Mouse (Mus musculus) CH12.LX (cell line): ENCODE results near the gene Neurog3. TPM values are rescaled to one million over a fixed set of nuclear protein-coding genes. Genes with fewer than 3 reads are reported as not detected.

Source experiments
- DNase-seq: peaks from one replicate; pipeline ENCODE4 v3.0.0-alpha.2; 2013; ENCODE audit errors: extremely low read depth
- H3K27ac ChIP-seq: 2 replicates; pipeline ENCODE4 v1.5.1; 2012; ENCODE audit warnings: low read depth, mild to moderate bottlenecking, control low read depth, moderate library complexity; ENCODE audit not compliant: insufficient read depth
- H3K27me3 ChIP-seq: replicated peaks from 2 replicates; pipeline ENCODE3; 2012; ENCODE audit warnings: inconsistent platforms
- H3K36me3 ChIP-seq, 2 experiments: replicated peaks in 1 of 2; 2 replicates each; pipeline versions ENCODE3 to v1.6.1; 2012; ENCODE audit warnings: inconsistent platforms in 1 of 2, low read length in 1 of 2, mild to moderate bottlenecking in 1 of 2, mixed read lengths in 1 of 2, moderate library complexity in 1 of 2; ENCODE audit not compliant: control insufficient read depth in 1 of 2, insufficient read depth in 1 of 2
- H3K4me1 ChIP-seq, 2 experiments: 2 replicates each; pipeline ENCODE4 v1.6.1; 2012; ENCODE audit warnings: inconsistent platforms in 1 of 2, moderate library complexity in 1 of 2; ENCODE audit not compliant: insufficient read depth in 2 of 2, control insufficient read depth in 1 of 2
- H3K4me2 ChIP-seq: 2 replicates; pipeline ENCODE4 v1.6.1; 2012; ENCODE audit warnings: low read depth, mild to moderate bottlenecking, control low read depth; ENCODE audit not compliant: poor library complexity, insufficient read depth, severe bottlenecking
- H3K4me3 ChIP-seq, 3 experiments: fragments of 150-350 bp in 1 of 3; sonication (generic) in 1 of 3; replicated peaks in 1 of 3; 2 replicates each; pipeline versions ENCODE3 to v1.5.1; 2011 to 2012; ENCODE audit warnings: low read depth in 2 of 3, low read length in 2 of 3, mild to moderate bottlenecking in 2 of 3, moderate library complexity in 2 of 3, control low read depth in 1 of 3, improper control_type of control experiment in 1 of 3, inconsistent platforms in 1 of 3, mixed read lengths in 1 of 3; ENCODE audit not compliant: poor library complexity in 1 of 3
- H3K79me2 ChIP-seq: replicated peaks from 2 replicates; pipeline ENCODE4 v1.6.1; 2012; ENCODE audit warnings: mild to moderate bottlenecking, moderate library complexity; ENCODE audit not compliant: control insufficient read depth, poor library complexity, insufficient read depth, severe bottlenecking; ENCODE audit errors: extremely low read depth
- H3K9ac ChIP-seq: 2 replicates; pipeline ENCODE4 v1.6.1; 2012; ENCODE audit warnings: low read depth, mild to moderate bottlenecking, control low read depth, moderate library complexity; ENCODE audit not compliant: insufficient read depth
- H3K9me3 ChIP-seq: replicated peaks from 2 replicates; pipeline ENCODE3; 2012; ENCODE audit warnings: low read length, inconsistent platforms, mixed read lengths
- BHLHE40 ChIP-seq: IDR thresholded peaks from 2 replicates; pipeline ENCODE4 v1.6.1; 2011; ENCODE audit warnings: mild to moderate bottlenecking, low read depth, low read length, improper control_type of control experiment
- CHD2 ChIP-seq: IDR thresholded peaks from 2 replicates; pipeline ENCODE4 v1.6.1; 2011; ENCODE audit warnings: low read length, improper control_type of control experiment
- CTCF ChIP-seq, 2 experiments: IDR thresholded peaks in 1 of 2; conservative IDR thresholded peaks in 1 of 2; 2 replicates each; pipeline ENCODE4 v1.5.1; 2011 to 2012; ENCODE audit warnings: low read depth in 2 of 2, low read length in 2 of 2, improper control_type of control experiment in 1 of 2, inconsistent platforms in 1 of 2, mild to moderate bottlenecking in 1 of 2, moderate library complexity in 1 of 2
- ELF1 ChIP-seq: IDR thresholded peaks from 2 replicates; pipeline ENCODE4 v1.6.1; 2014; ENCODE audit warnings: low read depth, mild to moderate bottlenecking, inconsistent platforms, low read length, improper control_type of control experiment
- EP300 ChIP-seq: IDR thresholded peaks from 2 replicates; pipeline ENCODE4 v1.6.1; 2011; ENCODE audit warnings: low read length, improper control_type of control experiment
- ETS1 ChIP-seq: conservative IDR thresholded peaks from 2 replicates; pipeline ENCODE4 v1.6.1; 2012; ENCODE audit warnings: low read depth, mild to moderate bottlenecking, inconsistent platforms, low read length, improper control_type of control experiment, moderate library complexity
- HCFC1 ChIP-seq: IDR thresholded peaks from 2 replicates; pipeline ENCODE4 v1.6.1; 2012; ENCODE audit warnings: low read depth, mild to moderate bottlenecking, inconsistent platforms, low read length, improper control_type of control experiment
- JUND ChIP-seq: conservative IDR thresholded peaks from 2 replicates; pipeline ENCODE4 v1.6.1; 2011; ENCODE audit warnings: low read depth, low read length, improper control_type of control experiment
- KAT2A ChIP-seq: IDR thresholded peaks from 2 replicates; pipeline ENCODE4 v1.6.1; 2012; ENCODE audit warnings: low read length, improper control_type of control experiment, inconsistent platforms; ENCODE audit not compliant: insufficient replicate concordance
- MAX ChIP-seq: IDR thresholded peaks from 2 replicates; pipeline ENCODE4 v1.6.1; 2011; ENCODE audit warnings: low read length, improper control_type of control experiment
- MAZ ChIP-seq: IDR thresholded peaks from 2 replicates; pipeline ENCODE4 v1.6.1; 2012; ENCODE audit warnings: low read depth, mild to moderate bottlenecking, inconsistent platforms, low read length, improper control_type of control experiment, moderate library complexity
- MYC ChIP-seq: IDR thresholded peaks from 2 replicates; pipeline ENCODE4 v1.6.1; 2011; ENCODE audit warnings: low read depth, mild to moderate bottlenecking, improper control_type of control experiment, low read length
- NELFE ChIP-seq: IDR thresholded peaks from 2 replicates; pipeline ENCODE4 v1.6.1; 2011; ENCODE audit warnings: low read depth, low read length, improper control_type of control experiment
- NRF1 ChIP-seq: IDR thresholded peaks from 2 replicates; pipeline ENCODE4 v1.6.1; 2014; ENCODE audit warnings: low read depth, mild to moderate bottlenecking, inconsistent platforms, low read length, improper control_type of control experiment, moderate library complexity
- PAX5 ChIP-seq: IDR thresholded peaks from 2 replicates; pipeline ENCODE4 v1.6.1; 2012; ENCODE audit warnings: low read length, inconsistent platforms, mixed read lengths
- POLR2AphosphoS2 ChIP-seq: IDR thresholded peaks from 2 replicates; pipeline ENCODE4 v1.6.1; 2011; ENCODE audit warnings: low read depth, low read length, improper control_type of control experiment
- RCOR1 ChIP-seq: conservative IDR thresholded peaks from 2 replicates; pipeline ENCODE4 v1.6.1; 2012; ENCODE audit warnings: low read depth, mild to moderate bottlenecking, inconsistent platforms, low read length, improper control_type of control experiment
- UBTF ChIP-seq: IDR thresholded peaks from 2 replicates; pipeline ENCODE4 v1.6.1; 2012; ENCODE audit warnings: low read depth, mild to moderate bottlenecking, inconsistent platforms, low read length, improper control_type of control experiment, moderate library complexity
- USF1 ChIP-seq: IDR thresholded peaks from 2 replicates; pipeline ENCODE4 v1.6.1; 2014; ENCODE audit warnings: low read depth, mild to moderate bottlenecking, inconsistent platforms, low read length, improper control_type of control experiment
- USF2 ChIP-seq: conservative IDR thresholded peaks from 2 replicates; pipeline ENCODE4 v1.6.1; 2011; ENCODE audit warnings: low read depth, low read length, improper control_type of control experiment
- ZC3H11A ChIP-seq: IDR thresholded peaks from 2 replicates; pipeline ENCODE4 v1.6.1; 2012; ENCODE audit warnings: low read depth, mild to moderate bottlenecking, inconsistent platforms, low read length, improper control_type of control experiment
- ZNF384 ChIP-seq: IDR thresholded peaks from 2 replicates; pipeline ENCODE4 v1.6.1; 2012; ENCODE audit warnings: low read depth, low read length, improper control_type of control experiment, inconsistent platforms
- dilution Hi-C: fragments of 300-500 bp; cut with MboI; formaldehyde crosslinking; loops from 2 replicates; pipeline ENCODE4 v1.14.3; 2020; ENCODE audit warnings: low sequenced_read_pairs; ENCODE audit not compliant: extremely low pct_unique_long_range_greater_than_20kb, extremely low pct_ligation_motif_present
- in situ Hi-C: fragments of 300-500 bp; cut with MboI; formaldehyde crosslinking; loops from 3 replicates; pipeline ENCODE4 v1.14.3; 2019; ENCODE audit warnings: low sequenced_read_pairs, low pct_ligation_motif_present, low pct_unique_long_range_greater_than_20kb, mixed read lengths
- polyA plus RNA-seq: library from polyadenylated mRNA; unstranded; fragments of >175 nt; gene quantifications from 2 replicates; pipeline ENCODE4 v1.2.1, GENCODE M21; 2012; ENCODE audit warnings: low read depth; ENCODE audit not compliant: insufficient read length
- total RNA-seq, 2 experiments: library from RNA; depleted of rRNA; stranded (reverse); fragments of 300-350 nt in 1 of 2; fragments of >200 nt in 1 of 2; gene quantifications; 2 replicates each; pipeline ENCODE4 v1.2.3; 2012 to 2014

Neurog3 gene
- total and polyA plus RNA-seq, 3 experiments: not detected

DNA sequence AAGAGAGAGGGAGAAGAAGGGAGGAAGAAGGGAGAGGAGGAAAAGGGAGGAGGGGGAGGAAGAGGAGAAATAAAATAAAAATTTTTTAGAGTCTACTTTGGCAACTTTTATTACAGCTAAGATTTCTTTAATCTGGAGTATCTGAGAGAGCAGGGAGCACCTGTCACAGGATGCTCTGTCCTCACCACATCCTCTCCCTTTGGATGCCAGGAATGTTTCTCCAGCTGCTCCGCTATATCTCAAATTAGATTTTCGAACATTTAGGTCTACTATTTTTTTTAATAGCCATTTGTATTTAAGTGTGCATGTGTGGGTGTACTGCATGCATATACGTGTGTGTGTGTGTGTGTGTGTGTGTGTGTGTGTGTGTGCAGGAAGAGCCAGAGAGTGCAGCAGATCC, 47.1 kb downstream of the Neurog3 start:
- in situ Hi-C loops: no loop called here
- no peaks in the 10 kb centered on the region for H3K36me3 ChIP-seq
- DNase-seq: no peak
- TF ChIP-seq MAZ: no peak
- TF ChIP-seq KAT2A: no peak
- no peak for TF ChIP-seq UBTF
- TF ChIP-seq BHLHE40: no peak
- no peak for TF ChIP-seq PAX5
- no peak for TF ChIP-seq USF2
- no peak for TF ChIP-seq ELF1
- TF ChIP-seq EP300: no peak
- no peak for TF ChIP-seq ETS1
- no peak for TF ChIP-seq HCFC1
- no peak for TF ChIP-seq CTCF (conservative IDR thresholded peaks at IDR 0.05 in 1 of 2, IDR thresholded peaks at IDR 0.05 in 1 of 2; ENCODE audit: low read depth in 2 of 2, low read length in 2 of 2)
- TF ChIP-seq MYC: no peak
- TF ChIP-seq NELFE: no peak
- TF ChIP-seq RCOR1: no peak
- TF ChIP-seq MAX: no peak
- TF ChIP-seq ZNF384: no peak
- TF ChIP-seq ZC3H11A: no peak
- no peak for TF ChIP-seq POLR2AphosphoS2
- no peak for TF ChIP-seq JUND
- TF ChIP-seq USF1: no peak
- TF ChIP-seq, all 38 proteins: peak for 0
- Histone ChIP-seq H3K79me2 (no peaks in the 10 kb centered on the region), H3K9ac (no peak overlapping the region), H3K27me3 (peaks cover 62% of the 10 kb centered on the region), H3K4me2 (no peak overlapping the region), H3K9me3 (peaks cover 13% of the 10 kb centered on the region), H3K27ac (no peak overlapping the region), H3K4me3 (no peak overlapping the region), H3K4me1 (no peaks in the 10 kb centered on the region)
- dilution Hi-C loops: no loop called here

DNA sequence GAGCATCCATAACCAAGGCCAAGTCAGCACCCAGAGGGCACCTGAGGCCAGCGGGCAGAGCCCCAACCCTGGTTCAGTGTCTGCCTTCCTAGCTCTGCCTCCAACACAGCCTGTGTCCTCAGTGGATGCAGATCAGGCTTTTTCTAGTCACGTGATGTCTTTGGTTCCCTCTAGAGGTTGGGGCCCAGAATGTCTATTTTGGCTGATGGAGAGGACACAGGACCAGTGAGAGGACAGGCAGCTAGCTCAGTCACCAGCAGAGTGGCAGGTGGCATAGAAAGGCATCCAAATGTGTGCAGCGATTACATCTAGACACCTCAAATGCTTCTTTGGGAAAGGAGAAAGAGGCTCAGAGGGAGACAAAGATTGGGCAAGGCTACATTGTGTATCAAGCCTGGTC, 48.8 kb downstream of the Neurog3 start:
- in situ Hi-C loops: no loop called here
- Histone ChIP-seq H3K9ac (no peak overlapping the region), H3K4me3 (no peak overlapping the region), H3K79me2 (no peaks in the 10 kb centered on the region), H3K27me3 (peaks cover 63% of the 10 kb centered on the region), H3K36me3 (no peaks in the 10 kb centered on the region), H3K4me1 (no peaks in the 10 kb centered on the region), H3K27ac (no peak overlapping the region), H3K4me2 (no peak overlapping the region), H3K9me3 (peaks cover 13% of the 10 kb centered on the region)
- TF ChIP-seq USF1 (peak; percentile 29; the same call in 1 of the 2 replicates), EP300 (no peak), ZNF384 (no peak), KAT2A (no peak), BHLHE40 (peak; percentile 47), ELF1 (no peak), CTCF (conservative IDR thresholded peaks at IDR 0.05 in 1 of 2, IDR thresholded peaks at IDR 0.05 in 1 of 2; ENCODE audit: low read depth in 2 of 2, low read length in 2 of 2) (0 out of 4 replicates have a peak, but pooled peaks of 1 of the 2 experiments have one; percentile 7), NRF1 (no peak), ZC3H11A (no peak), CHD2 (no peak)
- dilution Hi-C loops: no loop called here
- no peak for DNase-seq
